Mouse (Mus musculus) liver, postnatal 0 days (tissue): ENCODE data around the gene Cblc. TPM values are rescaled to one million over a fixed set of nuclear protein-coding genes. Genes with fewer than 3 reads are reported as not detected.

ENCODE experiments used
- ATAC-seq: fragments of 200-750 bp; cut with Nextera tagmentation; 2 replicates; pipeline ENCODE4 v1.8.0; 2017; ENCODE audit warnings: mild to moderate bottlenecking, moderate library complexity
- DNase-seq: peaks from one replicate; pipeline ENCODE4 v3.0.0-alpha.2; 2016
- H3K27ac ChIP-seq: fragments of 300-500 bp; sonication (generic); 2 replicates; pipeline ENCODE4 v1.5.1; 2014; ENCODE audit warnings: antibody characterized with exemption, moderate library complexity, mild to moderate bottlenecking, low read depth
- H3K27me3 ChIP-seq: fragments of 300-500 bp; sonication (generic); 2 replicates; pipeline ENCODE4 v1.6.1; 2014; ENCODE audit warnings: low read length, control low read depth, mixed read lengths; ENCODE audit not compliant: insufficient read depth
- H3K36me3 ChIP-seq: fragments of 300-500 bp; sonication (generic); replicated peaks from 2 replicates; pipeline ENCODE4 v1.6.1; 2014; ENCODE audit warnings: mild to moderate bottlenecking, control low read depth, low read length, moderate library complexity, mixed read lengths; ENCODE audit not compliant: insufficient read depth
- H3K4me1 ChIP-seq: fragments of 300-500 bp; sonication (generic); 2 replicates; pipeline ENCODE4 v1.6.1; 2014; ENCODE audit warnings: antibody characterized with exemption, mild to moderate bottlenecking, control low read depth; ENCODE audit not compliant: insufficient read depth
- H3K4me2 ChIP-seq: fragments of 300-500 bp; sonication (generic); 2 replicates; pipeline ENCODE4 v1.6.1; 2014; ENCODE audit warnings: low read depth, mild to moderate bottlenecking, low read length, moderate library complexity, mixed read lengths
- H3K4me3 ChIP-seq: fragments of 300-500 bp; sonication (generic); 2 replicates; pipeline ENCODE4 v1.5.1; 2014; ENCODE audit warnings: low read depth, low read length
- H3K9ac ChIP-seq: fragments of 300-500 bp; sonication (generic); replicated peaks from 2 replicates; pipeline ENCODE4 v1.6.1; 2014; ENCODE audit warnings: mild to moderate bottlenecking, moderate library complexity
- H3K9me3 ChIP-seq: fragments of 300-500 bp; sonication (generic); 2 replicates; pipeline ENCODE4 v1.6.1; 2016; ENCODE audit warnings: mild to moderate bottlenecking, control low read depth, low read length, mixed read lengths
- CTCF ChIP-seq: sonication (generic); IDR thresholded peaks from 2 replicates; pipeline ENCODE4 v1.5.1; 2016; ENCODE audit warnings: antibody characterized with exemption, low read depth
- EP300 ChIP-seq: IDR thresholded peaks from 2 replicates; pipeline ENCODE4 v1.6.1; 2016; ENCODE audit warnings: antibody characterized with exemption, low read depth, mild to moderate bottlenecking
- WGBS: fragments of 180-500 bp; shearing (Covaris S2); extraction: QIAGEN DNeasy Blood & Tissue Kit; methylation state at CpG from one replicate; pipeline ENCODE4 v1.1.7; 2014; ENCODE audit not compliant: insufficient replicate concordance; 5-methylcytosine and 5-hydroxymethylcytosine counted together
- polyA plus RNA-seq: library from polyadenylated mRNA; unstranded; fragments of >200 nt; fragmentation: Nextera tagmentation; extraction: Ambion mirVana; gene quantifications from 2 replicates; pipeline ENCODE4 v1.2.1, GENCODE M21; 2015

The Cblc gene
- polyA plus RNA-seq, 1 experiment from 2014 or later, result 9.6 TPM

GRCm38 (mm10) chr7:19752652-19753051, 44.0 kb downstream of the Cblc start:
- Histone ChIP-seq H3K27ac (no peak overlapping the region), H3K27me3 (no peaks in the 10 kb centered on the region), H3K9ac (no peak overlapping the region), H3K4me3 (no peak overlapping the region), H3K36me3 (no peaks in the 10 kb centered on the region), H3K9me3 (no peaks in the 10 kb centered on the region), H3K4me1 (peaks cover 25% of the 10 kb centered on the region), H3K4me2 (no peak overlapping the region)
- TF ChIP-seq CTCF (peak; percentile 42; the same call in 1 of the 2 replicates), EP300 (no peak)
- DNase-seq (no peak), ATAC-seq (no peak)
- 68% methylated on average over 8 of the region's 8 CpGs for WGBS

GRCm38 (mm10) chr7:19751070-19751383, 45.6 kb downstream of the Cblc start:
- Histone ChIP-seq H3K27me3 (no peaks in the 10 kb centered on the region), H3K4me2 (no peak overlapping the region), H3K4me3 (no peak overlapping the region), H3K4me1 (peaks cover 37% of the 10 kb centered on the region), H3K27ac (peak overlapping the region; percentile 82), H3K9me3 (no peaks in the 10 kb centered on the region), H3K36me3 (no peaks in the 10 kb centered on the region), H3K9ac (no peak overlapping the region)
- 28% methylated on average over 4 of the region's 4 CpGs for WGBS
- no peak for ATAC-seq
- no peak for DNase-seq
- TF ChIP-seq CTCF, result no peak
- TF ChIP-seq EP300, result no peak

- no peaks in the 10 kb centered on the region for H3K36me3 ChIP-seq
- 21% methylated on average over 19 of the region's 19 CpGs for WGBS
- TF ChIP-seq CTCF (peak; percentile 88), EP300 (no peak)
- H3K27me3 ChIP-seq, result no peaks in the 10 kb centered on the region
- ATAC-seq (peak; percentile 81), DNase-seq (peak; percentile 89)
- H3K9me3 ChIP-seq, result no peaks in the 10 kb centered on the region
- peaks cover 41% of the 10 kb centered on the region for H3K4me1 ChIP-seq
- H3K9ac ChIP-seq, result peak within 1 kb of the TSS; percentile 70
- H3K27ac ChIP-seq, result peak within 1 kb of the TSS; percentile 82
- H3K4me3 ChIP-seq, result peak within 1 kb of the TSS; percentile 61
- peak within 1 kb of the TSS; percentile 90 for H3K4me2 ChIP-seq
Measured at GRCm38 (mm10) chr7:19750217-19751069, 46.2 kb downstream of the Cblc start, which contains the start of gene Nectin2. Nectin2 (minus strand) TSS chr7:19750483.

- Histone ChIP-seq H3K4me1 (peaks cover 46% of the 10 kb centered on the region), H3K9ac (peak overlapping the region; percentile 70), H3K4me2 (peak overlapping the region; percentile 90), H3K4me3 (peak overlapping the region; percentile 61), H3K9me3 (no peaks in the 10 kb centered on the region), H3K27ac (peak overlapping the region; percentile 82), H3K27me3 (no peaks in the 10 kb centered on the region), H3K36me3 (no peaks in the 10 kb centered on the region)
- TF ChIP-seq EP300 (peak; percentile 54; the same call in 1 of the 2 replicates), CTCF (peak; percentile 94)
- WGBS, result 1% methylated on average over 38 of the region's 46 CpGs
- DNase-seq (peak; percentile 94), ATAC-seq (peak; percentile 95)
Measured at GRCm38 (mm10) chr7:19749389-19750216, 47.0 kb downstream of the Cblc start.

- WGBS, result 2% methylated on average over 31 of the region's 32 CpGs
Measured at GRCm38 (mm10) chr7:19748219-19749195, 48.1 kb downstream of the Cblc start.

More at GRCm38 (mm10) chr7:19748219-19749195, 48.1 kb downstream of the Cblc start:
- DNase-seq (no peak), ATAC-seq (no peak)
- Histone ChIP-seq H3K27ac (peak overlapping the region; percentile 72), H3K36me3 (no peaks in the 10 kb centered on the region; the same call in 1 of the 2 replicates), H3K4me1 (peaks cover 46% of the 10 kb centered on the region), H3K27me3 (no peaks in the 10 kb centered on the region), H3K9me3 (no peaks in the 10 kb centered on the region), H3K4me3 (peak overlapping the region; percentile 61), H3K4me2 (peak overlapping the region; percentile 90), H3K9ac (peak overlapping the region; percentile 70)
- TF ChIP-seq EP300 (no peak), CTCF (no peak)
